Mouse (Mus musculus) stomach, embryonic 15.5 days (tissue): ENCODE data around the gene Ldhc. TPM values are rescaled to one million over a fixed set of nuclear protein-coding genes. Genes with fewer than 3 reads are reported as not detected.

Experiments
- ATAC-seq: fragments of 200-750 bp; cut with Nextera tagmentation; 2 replicates; pipeline ENCODE4 v1.8.0; 2017; ENCODE audit warnings: low read depth, moderate number of reproducible peaks, moderate TSS enrichment; ENCODE audit not compliant: insufficient read depth, low FRiP score
- H3K27ac ChIP-seq: fragments of 300-500 bp; sonication (generic); 2 replicates; pipeline ENCODE4 v1.5.1; 2015; ENCODE audit warnings: mild to moderate bottlenecking, inconsistent platforms
- H3K27me3 ChIP-seq: fragments of 300-500 bp; sonication (generic); replicated peaks from 2 replicates; pipeline ENCODE4 v1.6.1; 2015; ENCODE audit warnings: inconsistent platforms
- H3K36me3 ChIP-seq: fragments of 300-500 bp; sonication (generic); 2 replicates; pipeline ENCODE4 v1.6.1; 2015; ENCODE audit warnings: inconsistent platforms
- H3K4me1 ChIP-seq: fragments of 300-500 bp; sonication (generic); 2 replicates; pipeline ENCODE4 v1.6.1; 2015; ENCODE audit warnings: inconsistent platforms
- H3K4me2 ChIP-seq: fragments of 300-500 bp; sonication (generic); 2 replicates; pipeline ENCODE4 v1.6.1; 2015; ENCODE audit warnings: mild to moderate bottlenecking, inconsistent platforms
- H3K4me3 ChIP-seq: fragments of 300-500 bp; sonication (generic); replicated peaks from 2 replicates; pipeline ENCODE4 v1.5.1; 2015; ENCODE audit warnings: inconsistent platforms
- H3K9ac ChIP-seq: fragments of 300-500 bp; sonication (generic); 2 replicates; pipeline ENCODE4 v1.6.1; 2015; ENCODE audit warnings: inconsistent platforms
- H3K9me3 ChIP-seq: fragments of 300-500 bp; sonication (generic); 2 replicates; pipeline ENCODE4 v1.6.1; 2016; ENCODE audit warnings: inconsistent platforms
- WGBS: fragments of 180-500 bp; shearing (Covaris S2); methylation state at CpG from one replicate; pipeline ENCODE4 v1.1.7; 2015; 5-methylcytosine and 5-hydroxymethylcytosine counted together
- polyA plus RNA-seq: library from polyadenylated mRNA; unstranded; fragments of >200 nt; fragmentation: Nextera tagmentation; extraction: Ambion mirVana; gene quantifications from 2 replicates; pipeline ENCODE4 v1.2.1, GENCODE M21; 2015

The Ldhc gene
- polyA plus RNA-seq, 1 experiment from 2014 or later: 0.17 TPM

DNA sequence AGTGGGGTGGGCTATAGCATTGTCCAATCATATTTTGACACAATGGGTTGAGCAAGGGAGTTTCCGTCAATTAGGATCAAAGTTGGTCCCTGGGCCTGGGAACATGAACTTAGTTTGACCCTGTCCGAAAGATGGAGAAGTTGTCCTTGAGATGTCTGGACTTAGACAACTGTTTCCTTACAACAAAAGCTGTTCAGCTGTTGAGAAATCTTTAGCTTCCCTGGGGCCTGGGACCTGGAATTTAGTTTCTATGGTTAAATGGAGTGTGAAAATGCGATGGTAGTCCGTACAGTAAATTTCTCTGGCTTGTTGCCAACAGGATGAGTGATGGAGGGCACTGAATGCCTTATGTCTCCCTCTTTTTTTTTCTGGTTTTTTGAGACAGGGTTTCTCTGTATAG lies 61.1 kb downstream of the Ldhc start:
- Histone ChIP-seq H3K36me3 (no peaks in the 10 kb centered on the region), H3K27ac (no peak overlapping the region), H3K9me3 (no peaks in the 10 kb centered on the region), H3K4me2 (no peak overlapping the region), H3K9ac (no peak overlapping the region), H3K4me1 (peaks cover 11% of the 10 kb centered on the region), H3K4me3 (no peak overlapping the region), H3K27me3 (no peaks in the 10 kb centered on the region)
- no peak for ATAC-seq
- WGBS: 65% methylated on average over 4 of the region's 4 CpGs

Other genes with a start within 250 kb of the Ldhc start
- 17.2 TPM in 2 replicates for gene Sergef, start 221.4 kb upstream of the Ldhc start, polyA plus RNA-seq
- gene Tph1, start 188.7 kb upstream of the Ldhc start, polyA plus RNA-seq: 0.53 and 0.67 TPM in 2 replicates
- 24.3 and 24.8 TPM in 2 replicates for gene Saal1, start 150.5 kb upstream of the Ldhc start, polyA plus RNA-seq
- gene Saa3, start 145.5 kb upstream of the Ldhc start, polyA plus RNA-seq: 0.59 and 1.2 TPM in 2 replicates
- gene Saa4, start 128.6 kb upstream of the Ldhc start, polyA plus RNA-seq: 0.22 and 0.32 TPM in 2 replicates
- gene Saa1, start 118.2 kb upstream of the Ldhc start, polyA plus RNA-seq: 0.23 and 0.39 TPM in 2 replicates
- gene Saa2, start 109.4 kb upstream of the Ldhc start, polyA plus RNA-seq: not detected in 2 replicates
- gene Hps5, start 65.1 kb upstream of the Ldhc start, polyA plus RNA-seq: 20.2 and 21.8 TPM in 2 replicates
- 48.6 and 52.6 TPM in 2 replicates for gene Gtf2h1, start 65.1 kb upstream of the Ldhc start, polyA plus RNA-seq
- 1,836 and 1,959 TPM in 2 replicates for gene Ldha, start 19.7 kb upstream of the Ldhc start, polyA plus RNA-seq
- gene Tsg101, start 58.8 kb downstream of the Ldhc start, polyA plus RNA-seq: 125 and 137 TPM in 2 replicates
- 10.0 and 10.9 TPM in 2 replicates for gene Uevld, start 97.3 kb downstream of the Ldhc start, polyA plus RNA-seq
- gene Gm9999, start 122.4 kb downstream of the Ldhc start, polyA plus RNA-seq: not detected in 2 replicates
- 19.3 and 19.7 TPM in 2 replicates for gene Spty2d1, start 147.2 kb downstream of the Ldhc start, polyA plus RNA-seq
- gene Tmem86a, start 189.4 kb downstream of the Ldhc start, polyA plus RNA-seq: 29.8 and 33.5 TPM in 2 replicates